Mouse (Mus musculus): ENCODE measurements at regions not wholly inside any gene's neighbourhood (a gene's known extent, or its start where the extent isn't known, plus 50 kb on each side); places are given as distances from the start of the nearest gene placed in this dataset.

- no peak for DNase-seq (ENCODE audit: extremely low spot score in 1 of 2, low spot score in 2 of 2)
- intact Hi-C loops (cut with DNase I) = loop anchor here (10.0 kb wide), 1 partner anchor 176 kb away; no protein-coding TSS in a partner anchor
Measured at GRCm38 (mm10) chr10:106408705-106409104, 61.4 kb upstream of the Ppfia2 start.

- intact Hi-C loops (cut with DNase I) = no loop called here
- no peak for DNase-seq (ENCODE audit: extremely low spot score in 1 of 2, low spot score in 2 of 2)
Measured at GRCm38 (mm10) chr10:106413181-106413580, 57.0 kb upstream of the Ppfia2 start.

GRCm38 (mm10) chr10:106414990-106415389 is 55.1 kb upstream of the Ppfia2 start:
- DNase-seq (ENCODE audit: extremely low spot score in 1 of 2, low spot score in 2 of 2) = no peak
- intact Hi-C loops (cut with DNase I) = no loop called here

- DNase-seq (ENCODE audit: extremely low spot score in 1 of 2, low spot score in 2 of 2) = peak in 1 of 2 experiments; percentile 53
- intact Hi-C loops (cut with DNase I) = no loop called here
Measured at GRCm38 (mm10) chr10:106417156-106417555, 53.0 kb upstream of the Ppfia2 start.

Data from left cerebral cortex, postnatal 10 days (tissue).